Mouse (Mus musculus): ENCODE measurements at regions not wholly inside any gene's neighbourhood (a gene's known extent, or its start where the extent isn't known, plus 50 kb on each side); places are given as distances from the start of the nearest gene placed in this dataset.

- no peak for TF ChIP-seq CTCF (IDR thresholded peaks at IDR 0.05; ENCODE audit: low read depth)
- no peak for TF ChIP-seq EP300 (IDR thresholded peaks at IDR 0.05; ENCODE audit: low read depth)
These were observed 151.0 kb upstream of the 2610301B20Rik start for GRCm38 (mm10) chr4:10723341-10723740.
